17 mouse cellular contexts compared by ENCODE assay signal in genomic region chr19:6423241-6423640, GRCm38 (mm10). TPM values are rescaled to one million over a fixed set of nuclear protein-coding genes. Genes with fewer than 3 reads are reported as not detected.
DNase-seq lines count a peak whose midpoint lies in the region; ATAC-seq and TF ChIP-seq lines count a peak whose summit lies in the region.
"Had no signal": no experiment of that assay in that cellular context is flagged by ENCODE, and none has a peak within 500 bp of the region (broad histone marks: within the 10 kb centered on the region; RNA-seq: fewer than 3 reads in every experiment).

No protein-coding gene starts in this region.

- WGBS in cerebellum, adult 2 months = 16% methylated on average over 16 of the region's 16 CpGs
- 81% methylated on average over 16 of the region's 16 CpGs for WGBS in hindbrain, embryonic 14.5 days
- 76% methylated on average over 16 of the region's 16 CpGs for WGBS in hindbrain, postnatal 0 days

- DNase-seq in cerebellum, adult 2 months = peak; percentile 39 to 40
- DNase-seq in cerebellum, postnatal 36 days = no peak
- DNase-seq in hindbrain, embryonic 14.5 days (ENCODE audit: low spot score) = no peak
- no peak for DNase-seq in hindbrain, postnatal 0 days (ENCODE audit: low spot score)
- DNase-seq in right cerebral cortex, adult 18-20 months = peak; percentile 83
- no peak for DNase-seq in right cerebral cortex, postnatal 4 days
- no peak for DNase-seq in adrenal gland, postnatal 36 days
- DNase-seq: gastrocnemius, adult 2 months; heart, adult 2 months; kidney, postnatal 14 days; thymus, postnatal 25 days had no signal

- TF ChIP-seq CTCF in cerebellum, adult 2 months (IDR thresholded peaks at IDR 0.05; ENCODE audit: borderline replicate concordance, insufficient read depth, low read depth, low read length) = no peak
- TF ChIP-seq CTCF in hindbrain, postnatal 0 days (IDR thresholded peaks at IDR 0.05; ENCODE audit: low read depth) = no peak

- H3K9me3 ChIP-seq in hindbrain, embryonic 14.5 days (ENCODE audit: control insufficient read depth, low read length) = no peaks in the 10 kb centered on the region
- H3K9me3 ChIP-seq in hindbrain, postnatal 0 days (ENCODE audit: low read length) = no peaks in the 10 kb centered on the region
- H3K9me3 ChIP-seq: hindbrain, embryonic 12.5 days; liver, embryonic 12.5 days; lung, embryonic 15.5 days; neural tube, embryonic 12.5 days had no signal

- H3K9ac ChIP-seq in hindbrain, embryonic 14.5 days = no peak overlapping the region
- no peak overlapping the region for H3K9ac ChIP-seq in hindbrain, postnatal 0 days (replicated peaks; ENCODE audit: low read length)
- H3K9ac ChIP-seq: hindbrain, embryonic 12.5 days; liver, embryonic 12.5 days; lung, embryonic 15.5 days; neural tube, embryonic 12.5 days had no signal

- no peak for TF ChIP-seq POLR2A in cerebellum, adult 2 months (IDR thresholded peaks at IDR 0.05; ENCODE audit: borderline replicate concordance, insufficient read depth, low read length)

- H3K4me3 ChIP-seq in cerebellum, adult 2 months (replicated peaks; ENCODE audit: insufficient read depth, low read depth, low read length) = no peak overlapping the region
- H3K4me3 ChIP-seq in hindbrain, embryonic 14.5 days (replicated peaks; ENCODE audit: low read length) = no peak overlapping the region
- no peak overlapping the region for H3K4me3 ChIP-seq in hindbrain, postnatal 0 days (ENCODE audit: low read length)
- H3K4me3 ChIP-seq: gastrocnemius, adult 2 months; heart, adult 2 months; hindbrain, embryonic 12.5 days; liver, embryonic 12.5 days; lung, embryonic 15.5 days; neural tube, embryonic 12.5 days had no signal

- no peak for ATAC-seq in hindbrain, embryonic 14.5 days (ENCODE audit: low FRiP score)
- ATAC-seq in hindbrain, postnatal 0 days = no peak
- ATAC-seq in granulocyte monocyte progenitor cell, adult 5-6 weeks (replicated peaks; ENCODE audit: poor library complexity, severe bottlenecking) = no peak
- ATAC-seq: intestine, postnatal 0 days; liver, embryonic 12.5 days had no signal

- H3K27ac ChIP-seq in cerebellum, adult 2 months (ENCODE audit: insufficient read depth, low read length) = peak overlapping the region; percentile 4; the same call in 1 of the 2 replicates
- no peak overlapping the region for H3K27ac ChIP-seq in hindbrain, embryonic 14.5 days
- H3K27ac ChIP-seq in hindbrain, postnatal 0 days = no peak overlapping the region
- H3K27ac ChIP-seq: gastrocnemius, adult 2 months; heart, adult 2 months; hindbrain, embryonic 12.5 days; liver, embryonic 12.5 days; lung, embryonic 15.5 days; neural tube, embryonic 12.5 days had no signal

- peaks cover 7% of the 10 kb centered on the region for H3K36me3 ChIP-seq in hindbrain, embryonic 14.5 days (replicated peaks; ENCODE audit: control insufficient read depth, insufficient read depth)
- no peaks in the 10 kb centered on the region for H3K36me3 ChIP-seq in hindbrain, postnatal 0 days (ENCODE audit: insufficient read depth, low read length)
- H3K36me3 ChIP-seq: liver, embryonic 12.5 days; lung, embryonic 15.5 days had no signal

- H3K4me1 ChIP-seq in cerebellum, adult 2 months (ENCODE audit: control insufficient read depth, insufficient read depth, low read length) = peaks cover 63% of the 10 kb centered on the region
- H3K4me1 ChIP-seq in hindbrain, embryonic 14.5 days (replicated peaks; ENCODE audit: control insufficient read depth, insufficient read depth, low read length) = peaks cover 77% of the 10 kb centered on the region
- peaks cover 61% of the 10 kb centered on the region for H3K4me1 ChIP-seq in hindbrain, postnatal 0 days (ENCODE audit: insufficient read depth, low read length)

- no peaks in the 10 kb centered on the region for H3K27me3 ChIP-seq in cerebellum, adult 2 months (ENCODE audit: control insufficient read depth, insufficient read depth, low read length)
- no peaks in the 10 kb centered on the region for H3K27me3 ChIP-seq in hindbrain, embryonic 14.5 days (ENCODE audit: control insufficient read depth, insufficient read depth, low read length)
- no peaks in the 10 kb centered on the region for H3K27me3 ChIP-seq in hindbrain, postnatal 0 days (ENCODE audit: insufficient read depth, low read length)

- H3K4me2 ChIP-seq in hindbrain, embryonic 14.5 days (replicated peaks) = 0 out of 2 replicates have a peak overlapping the region, but pooled peaks have one; percentile 4
- no peak overlapping the region for H3K4me2 ChIP-seq in hindbrain, postnatal 0 days (ENCODE audit: low read depth, low read length)
- H3K4me2 ChIP-seq: hindbrain, embryonic 12.5 days; liver, embryonic 12.5 days; lung, embryonic 15.5 days; neural tube, embryonic 12.5 days had no signal

RNA-seq across cellular contexts. Expression of gene Nrxn2, which starts 4.7 kb away (rescaled TPM):
- 420 and 504 TPM in 2 replicates for polyA plus RNA-seq in cerebellum, adult 2 months (2012; rRNA removed)
- polyA plus RNA-seq in hindbrain, embryonic 14.5 days (2014; fragmentation: Nextera tagmentation; extraction: Ambion mirVana) = 60.6 and 66.4 TPM in 2 replicates
- 355 and 426 TPM in 2 replicates for total RNA-seq in hindbrain, postnatal 0 days (2014; rRNA removed)
- 54.4 and 60.4 TPM in 2 replicates for polyA plus RNA-seq in hindbrain, postnatal 0 days (2015; fragmentation: Nextera tagmentation; extraction: Ambion mirVana)
- total RNA-seq in granulocyte monocyte progenitor cell, adult 5-6 weeks (2014; fragmentation: Nextera tagmentation) = not detected in 2 replicates
- not detected in 2 replicates for total RNA-seq in granulocyte monocyte progenitor cell, adult 5-6 weeks (2017)
- 1 to 10 TPM; 9.2 TPM for total RNA-seq in adrenal gland, postnatal 36 days (2021)

RNA-seq across cellular contexts. Expression of gene Rasgrp2, which starts 24.1 kb away (rescaled TPM):
- polyA plus RNA-seq in cerebellum, adult 2 months (2012; rRNA removed) = 78.5 and 90.1 TPM in 2 replicates
- 89.2 and 111 TPM in 2 replicates for polyA plus RNA-seq in hindbrain, embryonic 14.5 days (2014; fragmentation: Nextera tagmentation; extraction: Ambion mirVana)
- total RNA-seq in hindbrain, postnatal 0 days (2014; rRNA removed) = 250 and 283 TPM in 2 replicates
- polyA plus RNA-seq in hindbrain, postnatal 0 days (2015; fragmentation: Nextera tagmentation; extraction: Ambion mirVana) = 230 and 252 TPM in 2 replicates
- 279 and 345 TPM in 2 replicates for total RNA-seq in granulocyte monocyte progenitor cell, adult 5-6 weeks (2014; fragmentation: Nextera tagmentation)
- 308 and 310 TPM in 2 replicates for total RNA-seq in granulocyte monocyte progenitor cell, adult 5-6 weeks (2017)
- total RNA-seq in adrenal gland, postnatal 36 days (2021) = 10 to 100 TPM; 28.7 to 34.4 TPM

RNA-seq across cellular contexts. Expression of gene Pygm, which starts 39.0 kb away (rescaled TPM):
- 90.1 and 101 TPM in 2 replicates for polyA plus RNA-seq in cerebellum, adult 2 months (2012; rRNA removed)
- 6.2 and 6.8 TPM in 2 replicates for polyA plus RNA-seq in hindbrain, embryonic 14.5 days (2014; fragmentation: Nextera tagmentation; extraction: Ambion mirVana)
- total RNA-seq in hindbrain, postnatal 0 days (2014; rRNA removed) = 11.9 and 18.3 TPM in 2 replicates
- 10.4 and 12.6 TPM in 2 replicates for polyA plus RNA-seq in hindbrain, postnatal 0 days (2015; fragmentation: Nextera tagmentation; extraction: Ambion mirVana)
- 0.92 and 6.9 TPM in 2 replicates for total RNA-seq in granulocyte monocyte progenitor cell, adult 5-6 weeks (2014; fragmentation: Nextera tagmentation)
- 0.41 TPM in 1 of 2 replicates, not detected in the other for total RNA-seq in granulocyte monocyte progenitor cell, adult 5-6 weeks (2017)
- 100 to 1,000 TPM in 1 of 2 experiments, 10 to 100 TPM in 1; 75.6 to 124 TPM for total RNA-seq in adrenal gland, postnatal 36 days (2021)

RNA-seq across cellular contexts. Expression of gene Sf1, which starts 59.8 kb away (rescaled TPM):
- polyA plus RNA-seq in cerebellum, adult 2 months (2012; rRNA removed) = 175 and 196 TPM in 2 replicates
- polyA plus RNA-seq in hindbrain, embryonic 14.5 days (2014; fragmentation: Nextera tagmentation; extraction: Ambion mirVana) = 103 and 112 TPM in 2 replicates
- total RNA-seq in hindbrain, postnatal 0 days (2014; rRNA removed) = 89.0 and 89.4 TPM in 2 replicates
- polyA plus RNA-seq in hindbrain, postnatal 0 days (2015; fragmentation: Nextera tagmentation; extraction: Ambion mirVana) = 80.2 and 84.9 TPM in 2 replicates
- total RNA-seq in granulocyte monocyte progenitor cell, adult 5-6 weeks (2014; fragmentation: Nextera tagmentation) = 286 and 301 TPM in 2 replicates
- total RNA-seq in granulocyte monocyte progenitor cell, adult 5-6 weeks (2017) = 187 and 209 TPM in 2 replicates
- 100 to 1,000 TPM; 169 to 224 TPM for total RNA-seq in adrenal gland, postnatal 36 days (2021)

Comparison
In these comparisons a context has a peak if more than half of its experiments do, and no peak if none do; other contexts are left out.
1. DNase-seq: peak in cerebellum, adult 2 months (2 of 2) and right cerebral cortex, adult 18-20 months (single experiment); none in cerebellum, postnatal 36 days (0 of 2), hindbrain, embryonic 14.5 days (single experiment), hindbrain, postnatal 0 days (single experiment), right cerebral cortex, postnatal 4 days (single experiment) and adrenal gland, postnatal 36 days (0 of 2).
2. RNA of gene Nrxn2, which starts 4.7 kb away (total RNA-seq): 355 to 426 TPM in hindbrain, postnatal 0 days; 9.2 TPM in adrenal gland, postnatal 36 days and not detected in granulocyte monocyte progenitor cell, adult 5-6 weeks; every median in the first group is over 10 times any median in the second.